ENCODE assay signal across 9 mouse cellular contexts in genomic region chr7:143408615-143409021, GRCm38 (mm10). TPM values are rescaled to one million over a fixed set of nuclear protein-coding genes. Genes with fewer than 3 reads are reported as not detected.
DNase-seq lines count a peak whose midpoint lies in the region; ATAC-seq lines count a peak whose summit lies in the region.
"Had no signal": no experiment of that assay in that cellular context is flagged by ENCODE, and none has a peak within 500 bp of the region (broad histone marks: within the 10 kb centered on the region; RNA-seq: fewer than 3 reads in every experiment).

No protein-coding gene starts in this region.

- no peaks in the 10 kb centered on the region; the same call in 1 of the 2 replicates for H3K9me3 ChIP-seq in neural tube, embryonic 13.5 days
- H3K9me3 ChIP-seq in heart, embryonic 14.5 days (ENCODE audit: control insufficient read depth, low read length) = no peaks in the 10 kb centered on the region
- H3K9me3 ChIP-seq: liver, embryonic 13.5 days had no signal

- DNase-seq in neural tube, embryonic 10.5 days (ENCODE audit: extremely low spot score, low spot score) = no peak
- peak; percentile 52 to 65 for DNase-seq in lung, adult 18-20 months
- no peak for DNase-seq in right cerebral cortex, adult 2 months (ENCODE audit: low spot score in 2 of 2)
- no peak for DNase-seq in layer of hippocampus, postnatal 14 days (ENCODE audit: low spot score in 2 of 2)
- DNase-seq: liver, embryonic 13.5 days had no signal

- no peak overlapping the region for H3K9ac ChIP-seq in neural tube, embryonic 13.5 days
- H3K9ac ChIP-seq in heart, embryonic 14.5 days (ENCODE audit: low read length) = no peak overlapping the region
- H3K9ac ChIP-seq: liver, embryonic 13.5 days had no signal

- H3K4me1 ChIP-seq in neural tube, embryonic 13.5 days (replicated peaks) = peaks cover 16% of the 10 kb centered on the region
- peaks cover 9 to 17% of the 10 kb centered on the region in 2 experiments; a peak in 3 of 4 replicates for H3K4me1 ChIP-seq in heart, embryonic 14.5 days (ENCODE audit: control insufficient read depth in 2 of 2, insufficient read depth in 2 of 2, low read length in 2 of 2)
- H3K4me1 ChIP-seq: liver, embryonic 13.5 days had no signal

- peak; percentile 50 for ATAC-seq in neural tube, embryonic 13.5 days (ENCODE audit: low read depth)
- ATAC-seq in heart, embryonic 14.5 days (ENCODE audit: insufficient number of reproducible peaks, insufficient read depth, low FRiP score, low read depth) = no peak
- no peak for ATAC-seq in erythroblast, adult 5-6 weeks (replicated peaks; ENCODE audit: low FRiP score, poor library complexity, severe bottlenecking)
- ATAC-seq in frontal cortex, adult (ENCODE audit: low TSS enrichment) = no peak

- 44% methylated on average over 13 of the region's 13 CpGs for WGBS in neural tube, embryonic 13.5 days
- WGBS in heart, embryonic 14.5 days = 47% methylated on average over 13 of the region's 13 CpGs

- peak overlapping the region; percentile 38; the same call in 1 of the 2 replicates for H3K27ac ChIP-seq in neural tube, embryonic 13.5 days (replicated peaks)
- peak overlapping the region; percentile 15 to 19; a peak in 1 of 4 replicates for H3K27ac ChIP-seq in heart, embryonic 14.5 days (replicated peaks in 1 of 2; ENCODE audit: control insufficient read depth in 1 of 2, insufficient read depth in 1 of 2, low read depth in 2 of 2, low read length in 2 of 2)
- H3K27ac ChIP-seq: liver, embryonic 13.5 days had no signal

- 0 out of 2 replicates have a peak, but pooled peaks cover 4% of the 10 kb centered on the region for H3K27me3 ChIP-seq in neural tube, embryonic 13.5 days
- H3K27me3 ChIP-seq in heart, embryonic 14.5 days (ENCODE audit: control insufficient read depth, insufficient read depth, low read length) = no peaks in the 10 kb centered on the region
- H3K27me3 ChIP-seq: liver, embryonic 13.5 days had no signal

- no peak overlapping the region for H3K4me3 ChIP-seq in neural tube, embryonic 13.5 days
- no peak overlapping the region for H3K4me3 ChIP-seq in heart, embryonic 14.5 days (ENCODE audit: control insufficient read depth in 1 of 2, insufficient read depth in 1 of 2, low read depth in 1 of 2, low read length in 2 of 2)
- H3K4me3 ChIP-seq: liver, embryonic 13.5 days had no signal

- no peak overlapping the region for H3K4me2 ChIP-seq in neural tube, embryonic 13.5 days
- no peak overlapping the region for H3K4me2 ChIP-seq in heart, embryonic 14.5 days (ENCODE audit: low read length)
- H3K4me2 ChIP-seq: liver, embryonic 13.5 days had no signal

- no peaks in the 10 kb centered on the region for H3K36me3 ChIP-seq in neural tube, embryonic 13.5 days
- no peaks in the 10 kb centered on the region for H3K36me3 ChIP-seq in heart, embryonic 14.5 days (ENCODE audit: control insufficient read depth, insufficient read depth, low read length)
- H3K36me3 ChIP-seq: liver, embryonic 13.5 days had no signal

RNA-seq across cellular contexts. Expression of gene Cdkn1c, which starts 52.2 kb away (rescaled TPM):
- polyA plus RNA-seq in neural tube, embryonic 13.5 days (2015; fragmentation: Nextera tagmentation; extraction: Ambion mirVana) = 464 and 633 TPM in 2 replicates
- polyA plus RNA-seq in heart, embryonic 14.5 days (2014; fragmentation: Nextera tagmentation; extraction: Ambion mirVana) = 614 and 794 TPM in 2 replicates
- total RNA-seq in erythroblast, adult 5-6 weeks (2015; ENCODE audit: low replicate concordance) = not detected in 2 replicates
- 0.09 TPM in 1 of 2 replicates, not detected in the other for total RNA-seq in erythroblast, adult 5-6 weeks (2017; ENCODE audit: low replicate concordance)
- total RNA-seq in layer of hippocampus, postnatal 14 days (2021) = 10 to 100 TPM in 1 of 2 experiments, 1 to 10 TPM in 1; 9.7 to 14.5 TPM

Comparison
In these comparisons a context has a peak if more than half of its experiments do, and no peak if none do; other contexts are left out.
1. DNase-seq: peak in lung, adult 18-20 months (2 of 2); none in neural tube, embryonic 10.5 days (single experiment), right cerebral cortex, adult 2 months (0 of 2) and layer of hippocampus, postnatal 14 days (0 of 2).
2. RNA of gene Cdkn1c, which starts 52.2 kb away (total RNA-seq): 9.7 to 14.5 TPM in layer of hippocampus, postnatal 14 days; 0.09 TPM in erythroblast, adult 5-6 weeks; every median in the first group is over 4 times any median in the second.